Mouse (Mus musculus) embryonic fibroblast, embryonic 13.5 days (primary cell): ENCODE data around the gene Gm7075.

ENCODE experiments used
- CTCF ChIP-seq: IDR thresholded peaks from 2 replicates; pipeline ENCODE4 v1.5.1; 2011; ENCODE audit warnings: mild to moderate bottlenecking, control low read depth, low read length, moderate library complexity, borderline replicate concordance; ENCODE audit not compliant: insufficient read depth
- POLR2A ChIP-seq: IDR thresholded peaks from 2 replicates; pipeline ENCODE4 v1.6.1; 2011; ENCODE audit warnings: low read depth, mild to moderate bottlenecking, control low read depth, low read length, moderate library complexity

DNA sequence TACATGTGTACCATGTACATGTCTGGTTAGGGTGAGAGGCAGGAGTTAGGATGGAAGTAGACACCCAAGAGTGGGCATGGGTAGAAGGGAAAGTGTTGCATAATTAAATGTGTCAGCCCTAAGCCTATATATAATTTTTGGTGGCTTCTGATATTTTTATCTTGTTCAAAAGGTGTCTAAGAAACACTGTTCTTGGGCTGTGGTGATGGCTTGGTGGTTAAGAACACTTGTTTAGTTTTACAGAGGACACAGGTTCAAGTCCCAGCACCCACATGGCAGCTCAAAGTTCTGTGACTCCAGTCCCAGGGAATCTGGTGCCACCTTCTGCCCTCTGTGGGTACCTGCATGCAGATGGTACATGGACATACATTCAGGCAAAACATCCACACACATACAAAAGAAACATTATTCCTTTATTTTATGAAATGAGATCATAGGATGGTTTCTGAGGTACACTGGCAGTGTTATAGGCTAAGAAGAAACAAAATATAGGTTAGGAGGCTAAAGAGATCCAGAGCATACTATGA is 17.2 kb upstream of the Gm7075 start:
- no peak for TF ChIP-seq CTCF
- no peak for TF ChIP-seq POLR2A
